Mouse (Mus musculus): ENCODE results near the gene Bsn.
A peak's percentile ranks its signal among the peaks of the same experiment; 100 is the strongest.

- TF ChIP-seq CTCF (IDR thresholded peaks at IDR 0.05; ENCODE audit: low read depth) (peak; percentile 79), EP300 (IDR thresholded peaks at IDR 0.05; ENCODE audit: low read depth) (no peak)
Measured at GRCm38 (mm10) chr9:108201160-108201559, 11.0 kb upstream of the Bsn start.
